8 mouse cellular contexts compared by ENCODE assay signal in genomic region chr11:83442596-83443267, GRCm38 (mm10). TPM values are rescaled to one million over a fixed set of nuclear protein-coding genes. Genes with fewer than 3 reads are reported as not detected.
A peak's percentile ranks its signal among the peaks of the same experiment; 100 is the strongest.
DNase-seq lines count a peak whose midpoint lies in the region; ATAC-seq lines count a peak whose summit lies in the region.

No protein-coding gene starts in this region.

- intact Hi-C loops in left cerebral cortex, postnatal 10 days (cut with DNase I): loop anchor here (1.0 to 5.0 kb wide), 2 partner anchors 30 to 300 kb away; no protein-coding TSS in a partner anchor

- peak; percentile 30 for ATAC-seq in inflammation-experienced regulatory T-cells, adult 6 months

- H3K36me3 ChIP-seq in megakaryocyte, embryonic 14.5 days (replicated peaks; ENCODE audit: low read length): no peaks in the 10 kb centered on the region

- peak; percentile 75 for DNase-seq in left cerebral cortex, adult 11 months (ENCODE audit: low spot score)
- DNase-seq in left cerebral cortex, adult 8-10 months (ENCODE audit: low spot score in 2 of 2): no peak
- DNase-seq in cerebellum, postnatal 25 days: peak; percentile 86 to 91
- peak; percentile 34 to 47 for DNase-seq in gastrocnemius, adult 8-10 months (ENCODE audit: low spot score in 2 of 2)
- peak; percentile 68 to 72 for DNase-seq in left cerebral cortex, postnatal 10 days (ENCODE audit: extremely low spot score in 1 of 2, low spot score in 2 of 2)
- DNase-seq in retina, postnatal 7 days (ENCODE audit: low read depth, low spot score): peak; percentile 72

- peak overlapping the region; percentile 88 for H3K4me3 ChIP-seq in megakaryocyte, embryonic 14.5 days (replicated peaks)

- peaks cover 65% of the 10 kb centered on the region for H3K4me1 ChIP-seq in megakaryocyte, embryonic 14.5 days

- no peaks in the 10 kb centered on the region for H3K9me3 ChIP-seq in megakaryocyte, embryonic 14.5 days

- H3K27me3 ChIP-seq in megakaryocyte, embryonic 14.5 days (replicated peaks): peaks cover 75% of the 10 kb centered on the region

RNA-seq across cellular contexts. Expression of gene 1700020L24Rik, which starts 5.3 kb away (rescaled TPM):
- 1 to 10 TPM in 1 of 4 experiments, under 1 TPM in 2, not detected in 1; 0.59 to 1.3 (median 0.80) TPM for total RNA-seq in left cerebral cortex, adult 8-10 months (2022)
- total RNA-seq in gastrocnemius, adult 8-10 months (2022): not detected
- polyA plus RNA-seq in inflammation-experienced regulatory T-cells, adult 6 months (2017; shearing (Covaris generic)): 1 to 10 TPM in 1 of 3 experiments, under 1 TPM in 1, not detected in 1; 0.48 to 1.6 TPM
- not detected for total RNA-seq in left cerebral cortex, postnatal 10 days (2021)
- 2.3 TPM in 1 of 2 replicates, not detected in the other for polyA plus RNA-seq in megakaryocyte, embryonic 14.5 days (2012; ENCODE audit: insufficient read depth, low replicate concordance)

RNA-seq across cellular contexts. Expression of gene Gas2l2, which starts 13.5 kb away (rescaled TPM):
- total RNA-seq in left cerebral cortex, adult 8-10 months (2022): under 1 TPM in 3 of 4 experiments, not detected in 1; 0.11 to 0.27 (median 0.14) TPM
- not detected for total RNA-seq in gastrocnemius, adult 8-10 months (2022)
- not detected for polyA plus RNA-seq in inflammation-experienced regulatory T-cells, adult 6 months (2017; shearing (Covaris generic))
- under 1 TPM in 1 of 2 experiments, not detected in 1; 0.18 TPM for total RNA-seq in left cerebral cortex, postnatal 10 days (2021)
- not detected in 2 replicates for polyA plus RNA-seq in megakaryocyte, embryonic 14.5 days (2012; ENCODE audit: insufficient read depth, low replicate concordance)

RNA-seq across cellular contexts. Expression of gene Mmp28, which starts 20.1 kb away (rescaled TPM):
- 1 to 10 TPM; 3.7 to 5.0 (median 4.2) TPM for total RNA-seq in left cerebral cortex, adult 8-10 months (2022)
- 1 to 10 TPM; 1.7 to 2.6 (median 2.1) TPM for total RNA-seq in gastrocnemius, adult 8-10 months (2022)
- polyA plus RNA-seq in inflammation-experienced regulatory T-cells, adult 6 months (2017; shearing (Covaris generic)): not detected
- total RNA-seq in left cerebral cortex, postnatal 10 days (2021): 1 to 10 TPM; 3.4 to 4.0 TPM
- 1.3 TPM in 1 of 2 replicates, not detected in the other for polyA plus RNA-seq in megakaryocyte, embryonic 14.5 days (2012; ENCODE audit: insufficient read depth, low replicate concordance)

RNA-seq across cellular contexts. Expression of gene Taf15, which starts 30.2 kb away (rescaled TPM):
- total RNA-seq in left cerebral cortex, adult 8-10 months (2022): 10 to 100 TPM; 50.1 to 67.1 (median 54.3) TPM
- 10 to 100 TPM; 17.5 to 28.4 (median 22.8) TPM for total RNA-seq in gastrocnemius, adult 8-10 months (2022)
- 10 to 100 TPM; 17.8 to 20.6 (median 19.4) TPM for polyA plus RNA-seq in inflammation-experienced regulatory T-cells, adult 6 months (2017; shearing (Covaris generic))
- total RNA-seq in left cerebral cortex, postnatal 10 days (2021): 10 to 100 TPM; 68.8 to 71.9 TPM
- 8.7 and 97.3 TPM in 2 replicates for polyA plus RNA-seq in megakaryocyte, embryonic 14.5 days (2012; ENCODE audit: insufficient read depth, low replicate concordance)

RNA-seq across cellular contexts. Expression of gene Rasl10b, which starts 33.8 kb away (rescaled TPM):
- total RNA-seq in left cerebral cortex, adult 8-10 months (2022): 100 to 1,000 TPM; 253 to 298 (median 277) TPM
- under 1 TPM; 0.19 to 0.63 (median 0.49) TPM for total RNA-seq in gastrocnemius, adult 8-10 months (2022)
- not detected for polyA plus RNA-seq in inflammation-experienced regulatory T-cells, adult 6 months (2017; shearing (Covaris generic))
- total RNA-seq in left cerebral cortex, postnatal 10 days (2021): 100 to 1,000 TPM; 191 to 201 TPM
- polyA plus RNA-seq in megakaryocyte, embryonic 14.5 days (2012; ENCODE audit: insufficient read depth, low replicate concordance): 0.17 and 1.7 TPM in 2 replicates

Comparison
In these comparisons a context has a peak if more than half of its experiments do, and no peak if none do; other contexts are left out.
1. DNase-seq: peak in left cerebral cortex, adult 11 months (single experiment), cerebellum, postnatal 25 days (2 of 2), gastrocnemius, adult 8-10 months (2 of 2), left cerebral cortex, postnatal 10 days (2 of 2) and retina, postnatal 7 days (single experiment); none in left cerebral cortex, adult 8-10 months (0 of 2).